Comparison of ENCODE assay signal across 16 mouse cellular contexts in genomic region chr11:82973916-82974315, GRCm38 (mm10). TPM values are rescaled to one million over a fixed set of nuclear protein-coding genes. Genes with fewer than 3 reads are reported as not detected.
DNase-seq lines count a peak whose midpoint lies in the region; ATAC-seq lines count a peak whose summit lies in the region.
"Had no signal": no experiment of that assay in that cellular context is flagged by ENCODE, and none has a peak within 500 bp of the region (broad histone marks: within the 10 kb centered on the region; RNA-seq: fewer than 3 reads in every experiment).

No protein-coding gene starts in this region.

- no peak overlapping the region for H3K9ac ChIP-seq in kidney, embryonic 15.5 days
- H3K9ac ChIP-seq: embryonic facial prominence, embryonic 15.5 days; forebrain, embryonic 15.5 days; limb, embryonic 12.5 days; neural tube, embryonic 15.5 days; stomach, embryonic 15.5 days had no signal

- no peak overlapping the region for H3K4me3 ChIP-seq in kidney, embryonic 15.5 days (replicated peaks)
- H3K4me3 ChIP-seq: embryonic facial prominence, embryonic 15.5 days; forebrain, embryonic 15.5 days; limb, embryonic 12.5 days; neural tube, embryonic 15.5 days; stomach, embryonic 15.5 days had no signal

- no peaks in the 10 kb centered on the region for H3K36me3 ChIP-seq in kidney, embryonic 15.5 days
- H3K36me3 ChIP-seq: embryonic facial prominence, embryonic 15.5 days; forebrain, embryonic 15.5 days; G1E; limb, embryonic 12.5 days; neural tube, embryonic 15.5 days; stomach, embryonic 15.5 days had no signal

- no peak for ATAC-seq in kidney, embryonic 15.5 days (replicated peaks; ENCODE audit: low FRiP score)
- ATAC-seq: forebrain, embryonic 15.5 days had no signal

- H3K27me3 ChIP-seq in kidney, embryonic 15.5 days = no peaks in the 10 kb centered on the region
- H3K27me3 ChIP-seq: embryonic facial prominence, embryonic 15.5 days; forebrain, embryonic 15.5 days; neural tube, embryonic 15.5 days; stomach, embryonic 15.5 days had no signal

- peak; percentile 54 for DNase-seq in kidney, adult 11 months
- DNase-seq in 3134 (ENCODE audit: extremely low read depth, insufficient read length, low spot score) = peak; percentile 47
- peak; percentile 21 for DNase-seq in 3T3-L1 (ENCODE audit: low read depth, low spot score)
- peak; percentile 59 to 78 for DNase-seq in kidney, postnatal 25 days
- no peak for DNase-seq in gastrocnemius, postnatal 25 days
- DNase-seq in layer of hippocampus, adult 9-11 months = no peak
- DNase-seq: cerebellum, postnatal 36 days; right cerebral cortex, postnatal 14 days had no signal

- H3K27ac ChIP-seq in kidney, embryonic 15.5 days = no peak overlapping the region
- H3K27ac ChIP-seq: embryonic facial prominence, embryonic 15.5 days; forebrain, embryonic 15.5 days; limb, embryonic 12.5 days; macrophage; neural tube, embryonic 15.5 days; stomach, embryonic 15.5 days had no signal

- H3K4me2 ChIP-seq in kidney, embryonic 15.5 days = no peak overlapping the region
- H3K4me2 ChIP-seq: embryonic facial prominence, embryonic 15.5 days; forebrain, embryonic 15.5 days; limb, embryonic 12.5 days; neural tube, embryonic 15.5 days; stomach, embryonic 15.5 days had no signal

- WGBS in kidney, embryonic 15.5 days = 30% methylated on average over 5 of the region's 5 CpGs

- peaks cover 13% of the 10 kb centered on the region for H3K4me1 ChIP-seq in kidney, embryonic 15.5 days
- H3K4me1 ChIP-seq: stomach, embryonic 15.5 days had no signal

- H3K9me3 ChIP-seq in kidney, embryonic 15.5 days (replicated peaks) = no peaks in the 10 kb centered on the region
- H3K9me3 ChIP-seq: embryonic facial prominence, embryonic 15.5 days; forebrain, embryonic 15.5 days; G1E; limb, embryonic 12.5 days; neural tube, embryonic 15.5 days; stomach, embryonic 15.5 days had no signal

RNA-seq across cellular contexts. Expression of gene Slfn9, which starts 17.7 kb away (rescaled TPM):
- polyA plus RNA-seq in kidney, embryonic 15.5 days (2015; fragmentation: Nextera tagmentation; extraction: Ambion mirVana) = 18.6 and 20.7 TPM in 2 replicates
- under 1 TPM; 0.20 to 0.59 TPM for total RNA-seq in gastrocnemius, postnatal 25 days (2021)
- polyA plus RNA-seq: G1E had no signal

RNA-seq across cellular contexts. Expression of gene Slfn5, which starts 22.8 kb away (rescaled TPM):
- 7.4 and 9.8 TPM in 2 replicates for polyA plus RNA-seq in kidney, embryonic 15.5 days (2015; fragmentation: Nextera tagmentation; extraction: Ambion mirVana)
- total RNA-seq in gastrocnemius, postnatal 25 days (2021) = 10 to 100 TPM; 18.9 to 27.1 TPM

RNA-seq across cellular contexts. Expression of gene Slfn8, which starts 46.7 kb away (rescaled TPM):
- 0.54 and 0.58 TPM in 2 replicates for polyA plus RNA-seq in kidney, embryonic 15.5 days (2015; fragmentation: Nextera tagmentation; extraction: Ambion mirVana)
- total RNA-seq in gastrocnemius, postnatal 25 days (2021) = under 1 TPM in 1 of 2 experiments, not detected in 1; 0.19 TPM
- polyA plus RNA-seq: G1E had no signal

Comparison
In these comparisons a context has a peak if more than half of its experiments do, and no peak if none do; other contexts are left out.
1. DNase-seq: peak in kidney, adult 11 months (single experiment), 3134 (single experiment), 3T3-L1 (single experiment) and kidney, postnatal 25 days (2 of 2); none in gastrocnemius, postnatal 25 days (single experiment) and layer of hippocampus, adult 9-11 months (single experiment).